ENCODE assay signal across 16 mouse cellular contexts in genomic region chr5:143493163-143493562, GRCm38 (mm10).
"Had no signal": no experiment of that assay in that cellular context is flagged by ENCODE, and none has a peak within 500 bp of the region (broad histone marks: within the 10 kb centered on the region; RNA-seq: fewer than 3 reads in every experiment).

No protein-coding gene starts in this region.

- H3K4me1 ChIP-seq: neural tube, embryonic 13.5 days; neural tube, embryonic 15.5 days; stomach, embryonic 15.5 days had no signal

- H3K27me3 ChIP-seq: neural tube, embryonic 13.5 days; neural tube, embryonic 15.5 days; stomach, embryonic 15.5 days had no signal

- H3K27ac ChIP-seq: neural tube, embryonic 13.5 days; neural tube, embryonic 15.5 days; stomach, embryonic 15.5 days; stomach, postnatal 0 days had no signal

- DNase-seq: retina, postnatal 1 day; right cerebral cortex, adult 18-20 months; right cerebral cortex, postnatal 14 days; right cerebral cortex, postnatal 25 days; right cerebral cortex, postnatal 4 days; spleen, adult 18-20 months; thymus, adult 18-20 months; thymus, adult 2 months; thymus, postnatal 14 days; thymus, postnatal 25 days; thymus, postnatal 36 days; thymus, postnatal 4 days had no signal

- H3K9me3 ChIP-seq: neural tube, embryonic 13.5 days; neural tube, embryonic 15.5 days; stomach, embryonic 15.5 days had no signal

- H3K9ac ChIP-seq: neural tube, embryonic 13.5 days; neural tube, embryonic 15.5 days; stomach, embryonic 15.5 days had no signal

- H3K4me2 ChIP-seq: neural tube, embryonic 13.5 days; neural tube, embryonic 15.5 days; stomach, embryonic 15.5 days had no signal

- H3K36me3 ChIP-seq: stomach, embryonic 15.5 days had no signal

- H3K4me3 ChIP-seq: neural tube, embryonic 13.5 days; neural tube, embryonic 15.5 days; stomach, embryonic 15.5 days had no signal
